29 mouse cellular contexts compared by ENCODE assay signal in the genomic region with DNA sequence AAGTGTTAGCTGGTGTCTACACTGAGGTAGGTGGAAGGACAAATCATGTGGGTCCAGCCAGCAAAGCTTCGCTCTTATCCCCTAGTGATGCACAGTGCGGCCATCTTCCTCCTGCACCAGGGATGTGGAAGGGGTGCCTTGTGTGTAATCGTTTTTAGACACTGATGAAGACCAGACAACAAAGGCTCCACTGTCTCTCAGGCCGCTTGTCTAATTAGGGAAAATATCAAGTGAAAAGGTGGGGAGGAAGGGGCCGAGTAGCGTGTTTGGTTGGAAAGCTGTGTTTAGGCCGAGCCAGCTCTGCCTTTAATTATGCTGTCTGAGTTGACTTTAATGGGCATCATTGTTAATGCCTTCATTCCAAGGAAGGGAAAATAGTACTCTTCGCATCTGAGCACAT.
A peak's percentile ranks its signal among the peaks of the same experiment; 100 is the strongest.
DNase-seq lines count a peak whose midpoint lies in the region; ATAC-seq and TF ChIP-seq lines count a peak whose summit lies in the region.
"Had no signal": no experiment of that assay in that cellular context is flagged by ENCODE, and none has a peak within 500 bp of the region (broad histone marks: within the 10 kb centered on the region; RNA-seq: fewer than 3 reads in every experiment).

No protein-coding gene starts in this region.

- H3K9me3 ChIP-seq in liver, embryonic 12.5 days (replicated peaks): no peaks in the 10 kb centered on the region
- no peaks in the 10 kb centered on the region for H3K9me3 ChIP-seq in embryonic facial prominence, embryonic 14.5 days (ENCODE audit: control insufficient read depth, low read length)
- H3K9me3 ChIP-seq in intestine, embryonic 16.5 days (ENCODE audit: control insufficient read depth, low read length): no peaks in the 10 kb centered on the region
- H3K9me3 ChIP-seq in heart, embryonic 11.5 days (replicated peaks; ENCODE audit: control insufficient read depth, low read length): no peaks in the 10 kb centered on the region
- H3K9me3 ChIP-seq: embryonic facial prominence, embryonic 13.5 days; forebrain, embryonic 13.5 days; heart, embryonic 13.5 days; limb, embryonic 15.5 days; neural tube, embryonic 13.5 days had no signal

- TF ChIP-seq CTCF in brain, embryonic 14.5 days (IDR thresholded peaks at IDR 0.05; ENCODE audit: borderline replicate concordance, extremely low read depth, insufficient read depth, insufficient read length): no peak

- H3K27ac ChIP-seq in liver, embryonic 12.5 days: peak overlapping the region; percentile 51
- H3K27ac ChIP-seq in embryonic facial prominence, embryonic 14.5 days (replicated peaks; ENCODE audit: low read depth, low read length): no peak overlapping the region
- no peak overlapping the region for H3K27ac ChIP-seq in intestine, embryonic 16.5 days (ENCODE audit: low read length)
- H3K27ac ChIP-seq in heart, embryonic 11.5 days (ENCODE audit: low read depth, low read length): no peak overlapping the region
- H3K27ac ChIP-seq: embryonic facial prominence, embryonic 13.5 days; forebrain, embryonic 13.5 days; heart, adult 2 months; heart, embryonic 13.5 days; hindbrain, embryonic 14.5 days; limb, embryonic 15.5 days; neural tube, embryonic 13.5 days had no signal

- DNase-seq in liver: no peak
- DNase-seq in brain, embryonic 14.5 days (ENCODE audit: low read depth): peak; percentile 49
- DNase-seq in embryonic facial prominence, embryonic 14.5 days (ENCODE audit: low spot score): no peak
- DNase-seq in retina, embryonic 14.5 days (ENCODE audit: low spot score): peak; percentile 50
- DNase-seq: adrenal gland, adult 2 months; B cell, adult 2 months; cerebellum, adult 8-10 months; cerebellum, postnatal 25 days; heart, adult 2 months; heart, postnatal 10 days; kidney, adult 11 months; kidney, postnatal 14 days; layer of hippocampus, adult 9-11 months; lung, embryonic 14.5 days; lung, postnatal 14 days; right cerebral cortex, postnatal 25 days; spleen, adult 18-20 months; thymus, postnatal 14 days had no signal

- H3K4me1 ChIP-seq in liver, embryonic 12.5 days: peaks cover 72% of the 10 kb centered on the region
- H3K4me1 ChIP-seq in embryonic facial prominence, embryonic 14.5 days (ENCODE audit: control insufficient read depth, insufficient read depth, low read length): peaks cover 19% of the 10 kb centered on the region
- H3K4me1 ChIP-seq in intestine, embryonic 16.5 days (ENCODE audit: control insufficient read depth, insufficient read depth, low read length): peaks cover 3% of the 10 kb centered on the region; the same call in 1 of the 2 replicates
- H3K4me1 ChIP-seq in heart, embryonic 11.5 days (ENCODE audit: control insufficient read depth, insufficient read depth, low read length): 0 out of 2 replicates have a peak, but pooled peaks cover 6% of the 10 kb centered on the region
- H3K4me1 ChIP-seq: neural tube, embryonic 13.5 days had no signal

- H3K4me2 ChIP-seq in liver, embryonic 12.5 days: no peak overlapping the region
- no peak overlapping the region for H3K4me2 ChIP-seq in embryonic facial prominence, embryonic 14.5 days (ENCODE audit: low read depth, low read length)
- no peak overlapping the region for H3K4me2 ChIP-seq in intestine, embryonic 16.5 days (ENCODE audit: low read depth, low read length)
- H3K4me2 ChIP-seq in heart, embryonic 11.5 days: no peak overlapping the region
- H3K4me2 ChIP-seq: embryonic facial prominence, embryonic 13.5 days; forebrain, embryonic 13.5 days; heart, embryonic 13.5 days; hindbrain, embryonic 14.5 days; limb, embryonic 15.5 days; lung, embryonic 14.5 days; neural tube, embryonic 13.5 days had no signal

- no peaks in the 10 kb centered on the region for H3K36me3 ChIP-seq in liver, embryonic 12.5 days
- no peaks in the 10 kb centered on the region for H3K36me3 ChIP-seq in embryonic facial prominence, embryonic 14.5 days (ENCODE audit: control insufficient read depth, insufficient read depth, low read length)
- no peaks in the 10 kb centered on the region for H3K36me3 ChIP-seq in intestine, embryonic 16.5 days (ENCODE audit: control insufficient read depth, insufficient read depth, low read length)
- H3K36me3 ChIP-seq in heart, embryonic 11.5 days (ENCODE audit: control insufficient read depth, insufficient read depth, low read length): no peaks in the 10 kb centered on the region
- H3K36me3 ChIP-seq: embryonic facial prominence, embryonic 13.5 days; heart, embryonic 13.5 days; limb, embryonic 15.5 days; neural tube, embryonic 13.5 days had no signal

- TF ChIP-seq POLR2A in brain, embryonic 14.5 days (IDR thresholded peaks at IDR 0.05; ENCODE audit: borderline replicate concordance, extremely low read depth, insufficient read depth, insufficient read length, poor library complexity, severe bottlenecking): no peak

- no peaks in the 10 kb centered on the region for H3K27me3 ChIP-seq in liver, embryonic 12.5 days (replicated peaks)
- no peaks in the 10 kb centered on the region for H3K27me3 ChIP-seq in embryonic facial prominence, embryonic 14.5 days (replicated peaks; ENCODE audit: control insufficient read depth, insufficient read depth, low read length)
- no peaks in the 10 kb centered on the region for H3K27me3 ChIP-seq in intestine, embryonic 16.5 days (replicated peaks; ENCODE audit: control insufficient read depth, insufficient read depth, low read length)
- H3K27me3 ChIP-seq in heart, embryonic 11.5 days (ENCODE audit: control insufficient read depth, insufficient read depth, low read length): peaks cover 6% of the 10 kb centered on the region
- H3K27me3 ChIP-seq: embryonic facial prominence, embryonic 13.5 days; forebrain, embryonic 13.5 days; limb, embryonic 15.5 days; neural tube, embryonic 13.5 days had no signal

- 80% methylated on average over 8 of the region's 8 CpGs for WGBS in liver, embryonic 12.5 days (ENCODE audit: insufficient replicate concordance)
- WGBS in embryonic facial prominence, embryonic 14.5 days: 52% methylated on average over 8 of the region's 8 CpGs
- WGBS in intestine, embryonic 16.5 days: 67% methylated on average over 8 of the region's 8 CpGs
- WGBS in heart, embryonic 11.5 days (ENCODE audit: insufficient replicate concordance): 75% methylated on average over 8 of the region's 8 CpGs

- no peak for ATAC-seq in liver, embryonic 12.5 days
- ATAC-seq in embryonic facial prominence, embryonic 14.5 days (ENCODE audit: low read depth): peak; percentile 44; the same call in 1 of the 2 replicates
- no peak for ATAC-seq in intestine, embryonic 16.5 days
- ATAC-seq in heart, embryonic 11.5 days (replicated peaks; ENCODE audit: insufficient number of reproducible peaks, low FRiP score, low TSS enrichment): no peak
- ATAC-seq: activated CD4-positive, CD25-positive, alpha-beta regulatory T cell, adult 4 months; forebrain, embryonic 13.5 days; midbrain, embryonic 16.5 days had no signal

- no peak overlapping the region for H3K9ac ChIP-seq in liver, embryonic 12.5 days
- no peak overlapping the region for H3K9ac ChIP-seq in embryonic facial prominence, embryonic 14.5 days (ENCODE audit: low read depth, low read length)
- no peak overlapping the region for H3K9ac ChIP-seq in intestine, embryonic 16.5 days (ENCODE audit: low read depth, low read length)
- H3K9ac ChIP-seq in heart, embryonic 11.5 days (ENCODE audit: low read depth, low read length): no peak overlapping the region
- H3K9ac ChIP-seq: embryonic facial prominence, embryonic 13.5 days; forebrain, embryonic 13.5 days; heart, embryonic 13.5 days; hindbrain, embryonic 14.5 days; limb, embryonic 15.5 days; lung, embryonic 14.5 days; neural tube, embryonic 13.5 days had no signal

- no peak overlapping the region for H3K4me3 ChIP-seq in liver, embryonic 12.5 days
- no peak overlapping the region for H3K4me3 ChIP-seq in embryonic facial prominence, embryonic 14.5 days (ENCODE audit: low read depth, low read length)
- no peak overlapping the region for H3K4me3 ChIP-seq in intestine, embryonic 16.5 days (ENCODE audit: low read length)
- H3K4me3 ChIP-seq in heart, embryonic 11.5 days (ENCODE audit: low read depth, low read length): no peak overlapping the region
- H3K4me3 ChIP-seq: embryonic facial prominence, embryonic 13.5 days; forebrain, embryonic 13.5 days; heart, adult 2 months; heart, embryonic 13.5 days; limb, embryonic 15.5 days; neural tube, embryonic 13.5 days had no signal

Comparison
In these comparisons a context has a peak if more than half of its experiments do, and no peak if none do; other contexts are left out.
1. DNase-seq: peak in brain, embryonic 14.5 days (single experiment) and retina, embryonic 14.5 days (single experiment); none in liver (single experiment) and embryonic facial prominence, embryonic 14.5 days (single experiment).